Mouse (Mus musculus): ENCODE data around the gene Cacng5.

Cacng5 gene

GRCm38 (mm10) chr11:107876840-107877239 lies 38.0 kb downstream of the Cacng5 start:
- DNase-seq (ENCODE audit: low spot score), result no peak

DNA sequence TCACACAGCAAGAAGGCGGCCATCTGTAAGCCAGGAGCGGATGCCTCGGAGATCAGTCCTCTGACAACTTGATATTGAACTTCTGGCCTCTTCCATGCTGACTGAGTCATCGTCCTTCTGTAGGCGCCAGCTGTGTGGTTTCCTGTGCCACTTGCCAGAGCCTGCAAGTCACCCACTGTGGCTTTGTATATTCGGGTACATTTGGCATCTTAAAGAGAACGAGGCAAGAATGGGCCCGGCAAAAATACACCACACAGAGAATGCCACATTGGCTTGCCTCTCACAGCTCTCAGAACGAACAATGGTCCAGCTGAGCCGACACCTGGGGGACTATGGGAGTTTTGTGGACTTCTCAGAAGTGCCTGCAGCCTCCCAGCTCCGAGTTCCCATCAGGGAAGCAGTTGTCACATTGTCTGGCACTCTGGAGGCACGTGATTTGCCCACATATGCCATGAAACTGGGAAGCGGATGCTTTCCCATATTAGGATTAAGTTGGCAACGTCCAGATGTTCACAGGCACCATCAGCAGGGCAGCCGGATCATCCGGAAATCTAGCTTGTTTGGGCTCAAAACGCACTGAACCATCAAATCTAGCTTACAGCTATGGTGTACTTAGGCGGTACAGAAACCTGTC lies 38.9 kb downstream of the Cacng5 start:
- no peak for DNase-seq (ENCODE audit: low spot score)

GRCm38 (mm10) chr11:107872743-107873142 lies 42.1 kb downstream of the Cacng5 start:
- no peak for DNase-seq (ENCODE audit: low spot score)

DNA sequence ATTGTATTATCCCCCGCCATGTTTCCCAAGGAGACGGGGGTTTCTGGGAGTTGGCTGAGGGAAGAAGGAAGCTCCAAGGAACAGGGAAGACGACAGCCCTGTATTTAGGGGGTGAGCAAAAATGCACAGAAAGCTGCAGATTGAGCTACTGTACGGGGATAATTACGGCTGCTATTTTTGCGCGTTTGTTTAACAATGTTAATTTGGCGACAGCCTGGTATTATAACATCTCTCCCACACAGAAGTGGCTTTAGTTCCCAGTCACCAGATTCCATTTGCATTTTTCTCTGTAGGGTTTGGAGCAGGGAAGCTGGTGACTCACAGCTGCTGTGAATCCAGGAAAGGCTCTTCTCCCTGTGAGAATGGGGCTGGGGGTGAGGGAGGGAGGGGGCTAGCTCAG lies 47.3 kb downstream of the Cacng5 start:
- no peak for DNase-seq (ENCODE audit: low spot score)

GRCm38 (mm10) chr11:107865128-107865527 lies 49.7 kb downstream of the Cacng5 start:
- peak; percentile 29 for DNase-seq (ENCODE audit: low spot score)

- peak; percentile 23 for DNase-seq (ENCODE audit: low spot score)
These were observed 50.8 kb downstream of the Cacng5 start for GRCm38 (mm10) chr11:107864024-107864423.

GRCm38 (mm10) chr11:107861738-107862137 lies 53.1 kb downstream of the Cacng5 start:
- no peak for DNase-seq (ENCODE audit: low spot score)

DNA sequence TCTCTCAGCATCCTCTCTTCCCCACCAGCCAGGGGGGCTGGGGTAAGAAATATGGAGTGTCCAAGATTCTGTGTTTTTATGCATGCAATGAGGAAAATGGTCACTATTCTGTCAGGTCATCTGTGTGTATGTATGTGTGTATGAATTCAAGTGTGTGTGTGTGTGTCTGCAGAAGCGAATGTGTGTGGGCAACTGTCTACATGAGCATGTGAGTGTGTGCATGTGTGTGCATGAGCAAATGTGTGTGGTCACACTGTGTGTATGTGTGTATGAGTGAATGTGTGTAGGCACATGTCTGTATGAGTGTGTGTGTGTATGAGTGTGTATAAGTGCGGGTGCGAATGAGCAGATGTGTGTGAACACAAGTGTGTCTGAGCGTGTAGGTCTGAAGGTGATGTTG lies 55.0 kb downstream of the Cacng5 start:
- DNase-seq (ENCODE audit: low spot score), result no peak

DNA sequence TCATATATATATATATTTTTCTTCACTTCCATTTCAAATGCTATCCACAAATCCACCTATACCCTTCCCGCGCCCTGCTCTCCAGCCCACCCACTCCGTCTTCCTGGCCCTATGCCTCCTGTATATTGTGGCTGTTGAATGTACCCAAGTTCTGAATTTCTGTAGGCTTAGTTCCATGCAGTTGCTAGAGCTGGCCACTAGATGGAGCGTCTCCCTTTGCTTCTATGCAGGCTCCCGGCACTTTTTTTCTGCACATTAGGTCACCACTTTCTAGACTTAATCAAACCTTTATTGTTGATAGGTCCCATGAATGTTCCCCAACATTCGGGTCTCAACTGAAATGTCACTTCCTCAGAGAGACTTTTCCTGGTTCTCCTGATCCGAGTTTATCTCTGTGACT lies 55.6 kb downstream of the Cacng5 start:
- no peak for DNase-seq (ENCODE audit: low spot score)

DNA sequence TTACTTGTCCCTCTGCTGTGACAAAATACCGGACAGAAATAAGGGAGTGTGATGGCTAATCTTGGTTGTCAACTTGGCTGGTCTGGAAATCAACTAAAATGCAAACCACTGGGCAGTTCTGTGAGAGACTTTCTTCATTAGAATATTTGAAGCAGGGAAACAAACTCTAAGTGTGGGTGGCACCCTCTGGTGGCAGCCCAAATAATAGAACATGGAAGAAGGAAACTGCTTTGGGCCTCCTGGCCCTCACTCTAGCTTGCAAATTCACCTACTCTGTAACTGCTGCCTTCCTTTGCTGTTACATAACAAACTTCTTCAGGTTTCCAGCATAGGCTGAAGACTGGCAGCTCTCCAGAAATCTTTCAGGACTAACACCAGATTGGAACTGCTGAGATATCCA lies 61.8 kb downstream of the Cacng5 start:
- no peak for DNase-seq (ENCODE audit: low spot score)

DNA sequence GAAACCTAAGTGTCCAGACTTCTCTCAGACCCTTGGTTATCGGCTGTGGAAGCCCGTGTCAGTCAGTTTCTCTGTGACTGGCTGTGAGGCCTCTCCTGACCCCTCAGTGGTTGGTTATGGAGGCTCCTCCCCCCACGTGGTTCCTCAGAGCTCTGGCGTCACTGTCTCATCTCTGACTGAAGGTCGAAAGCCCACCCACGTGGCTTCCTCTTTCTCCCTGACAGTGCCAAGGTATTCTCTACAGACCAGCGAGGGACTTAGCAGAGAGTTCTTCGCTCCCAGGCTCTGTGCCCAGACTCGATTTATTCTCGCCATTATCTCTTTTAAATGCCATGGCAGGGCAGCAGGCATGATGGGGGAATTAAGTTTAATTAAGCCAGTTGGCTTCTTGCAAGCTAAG lies 65.2 kb downstream of the Cacng5 start:
- no peak for DNase-seq (ENCODE audit: low spot score)

DNA sequence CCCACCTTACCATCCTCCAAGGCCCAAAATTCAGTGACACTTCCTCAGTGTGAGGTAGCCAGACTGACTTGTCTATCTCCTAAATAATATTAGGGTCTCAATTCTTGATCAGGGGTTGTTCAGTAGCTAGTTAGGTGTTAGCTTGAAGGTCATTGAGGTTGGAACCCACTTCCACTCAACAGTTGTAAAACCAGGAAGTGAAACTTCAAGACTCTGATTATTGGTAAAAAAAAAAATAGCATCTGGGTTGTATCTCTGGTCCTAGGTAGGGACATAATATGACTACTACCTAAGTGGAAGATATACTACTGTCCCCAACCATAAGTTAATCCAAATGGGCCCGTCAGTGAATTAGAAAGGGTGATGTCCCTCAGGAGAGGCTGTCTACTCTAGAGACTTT lies 70.7 kb downstream of the Cacng5 start:
- DNase-seq (ENCODE audit: low spot score), result no peak

DNA sequence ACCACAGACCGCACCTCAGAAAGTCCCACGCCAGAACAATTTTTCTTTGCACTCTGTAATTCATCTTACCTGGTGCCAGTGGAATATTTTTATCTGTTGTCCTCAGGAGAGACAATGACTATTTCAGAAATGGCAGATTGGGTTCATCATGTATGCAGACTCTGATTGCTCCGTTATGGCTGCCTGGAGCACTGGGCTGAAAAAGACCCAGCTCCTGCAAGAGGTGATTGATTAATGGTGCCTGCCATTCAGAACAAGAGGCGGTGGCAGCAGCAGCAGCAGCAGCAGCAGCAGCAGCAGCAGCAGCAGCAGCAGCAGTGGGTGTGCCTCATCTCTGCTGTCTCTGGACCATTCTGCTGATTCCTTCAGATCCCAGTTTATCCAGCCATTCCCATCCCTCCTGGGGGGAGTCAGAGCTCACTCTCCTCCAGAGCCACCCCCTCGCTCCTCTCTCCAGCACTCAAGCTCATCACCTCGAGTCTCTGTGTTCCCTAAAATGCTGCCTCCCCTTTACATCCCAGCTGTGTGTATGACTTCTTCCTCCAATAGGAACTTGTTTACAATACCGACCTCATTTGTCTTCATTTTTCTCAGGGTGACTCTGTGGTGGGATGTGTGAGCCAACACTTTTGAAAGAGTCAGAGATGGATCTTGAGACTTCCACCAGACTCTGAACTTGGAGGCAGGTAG lies 81.4 kb downstream of the Cacng5 start:
- no peak for DNase-seq (ENCODE audit: low spot score)

All from urinary bladder, postnatal 10 days (tissue).